Mouse (Mus musculus) stomach, embryonic 16.5 days (tissue): Measurements from ENCODE around the gene Rhof. TPM values are rescaled to one million over a fixed set of nuclear protein-coding genes. Genes with fewer than 3 reads are reported as not detected.

Experiments
- ATAC-seq: fragments of 200-750 bp; cut with Nextera tagmentation; 2 replicates; pipeline ENCODE4 v1.8.0; 2017; ENCODE audit warnings: moderate number of reproducible peaks, moderate TSS enrichment; ENCODE audit not compliant: insufficient read depth, low FRiP score
- H3K27ac ChIP-seq: fragments of 300-500 bp; sonication (generic); 2 replicates; pipeline ENCODE4 v1.5.1; 2014; ENCODE audit warnings: low read length
- H3K27me3 ChIP-seq: fragments of 300-500 bp; sonication (generic); 2 replicates; pipeline ENCODE4 v1.6.1; 2014; ENCODE audit warnings: low read length, control low read depth, mixed read lengths; ENCODE audit not compliant: control insufficient read depth, insufficient read depth
- H3K36me3 ChIP-seq: fragments of 300-500 bp; sonication (generic); 2 replicates; pipeline ENCODE4 v1.6.1; 2014; ENCODE audit warnings: low read length; ENCODE audit not compliant: control insufficient read depth, insufficient read depth
- H3K4me1 ChIP-seq: fragments of 300-500 bp; sonication (generic); 2 replicates; pipeline ENCODE4 v1.6.1; 2014; ENCODE audit warnings: low read length, control low read depth, mixed read lengths; ENCODE audit not compliant: control insufficient read depth, insufficient read depth
- H3K4me2 ChIP-seq: fragments of 300-500 bp; sonication (generic); 2 replicates; pipeline ENCODE4 v1.6.1; 2014; ENCODE audit warnings: low read depth, low read length, mixed read lengths
- H3K4me3 ChIP-seq: fragments of 300-500 bp; sonication (generic); replicated peaks from 2 replicates; pipeline ENCODE4 v1.5.1; 2014; ENCODE audit warnings: mild to moderate bottlenecking, low read length
- H3K9ac ChIP-seq: fragments of 300-500 bp; sonication (generic); 2 replicates; pipeline ENCODE4 v1.6.1; 2014; ENCODE audit warnings: low read length
- H3K9me3 ChIP-seq: fragments of 300-500 bp; sonication (generic); replicated peaks from 2 replicates; pipeline ENCODE4 v1.6.1; 2016; ENCODE audit warnings: low read length, control low read depth; ENCODE audit not compliant: control insufficient read depth
- WGBS: fragments of 180-500 bp; shearing (Covaris S2); extraction: QIAGEN DNeasy Blood & Tissue Kit; methylation state at CpG from one replicate; pipeline ENCODE4 v1.1.7; 2014; 5-methylcytosine and 5-hydroxymethylcytosine counted together
- polyA plus RNA-seq: library from polyadenylated mRNA; unstranded; fragments of >200 nt; fragmentation: Nextera tagmentation; extraction: Ambion mirVana; gene quantifications from 2 replicates; pipeline ENCODE4 v1.2.1, GENCODE M21; 2015

Rhof gene
- polyA plus RNA-seq, 1 experiment from 2014 or later = 2.6 TPM

- Histone ChIP-seq H3K4me3 (peak overlapping the region; percentile 90), H3K4me1 (peaks cover 26% of the 10 kb centered on the region), H3K27me3 (no peaks in the 10 kb centered on the region), H3K27ac (peak overlapping the region; percentile 98), H3K36me3 (peaks cover 18% of the 10 kb centered on the region; the same call in 1 of the 2 replicates), H3K9ac (peak overlapping the region; percentile 100), H3K9me3 (no peaks in the 10 kb centered on the region), H3K4me2 (peak overlapping the region; percentile 97)
- ATAC-seq = no peak
- WGBS = under 1% methylated on average over 24 of the region's 24 CpGs
Observed at GRCm38 (mm10) chr5:123143251-123143970, 10.9 kb upstream of the Rhof start.

DNA sequence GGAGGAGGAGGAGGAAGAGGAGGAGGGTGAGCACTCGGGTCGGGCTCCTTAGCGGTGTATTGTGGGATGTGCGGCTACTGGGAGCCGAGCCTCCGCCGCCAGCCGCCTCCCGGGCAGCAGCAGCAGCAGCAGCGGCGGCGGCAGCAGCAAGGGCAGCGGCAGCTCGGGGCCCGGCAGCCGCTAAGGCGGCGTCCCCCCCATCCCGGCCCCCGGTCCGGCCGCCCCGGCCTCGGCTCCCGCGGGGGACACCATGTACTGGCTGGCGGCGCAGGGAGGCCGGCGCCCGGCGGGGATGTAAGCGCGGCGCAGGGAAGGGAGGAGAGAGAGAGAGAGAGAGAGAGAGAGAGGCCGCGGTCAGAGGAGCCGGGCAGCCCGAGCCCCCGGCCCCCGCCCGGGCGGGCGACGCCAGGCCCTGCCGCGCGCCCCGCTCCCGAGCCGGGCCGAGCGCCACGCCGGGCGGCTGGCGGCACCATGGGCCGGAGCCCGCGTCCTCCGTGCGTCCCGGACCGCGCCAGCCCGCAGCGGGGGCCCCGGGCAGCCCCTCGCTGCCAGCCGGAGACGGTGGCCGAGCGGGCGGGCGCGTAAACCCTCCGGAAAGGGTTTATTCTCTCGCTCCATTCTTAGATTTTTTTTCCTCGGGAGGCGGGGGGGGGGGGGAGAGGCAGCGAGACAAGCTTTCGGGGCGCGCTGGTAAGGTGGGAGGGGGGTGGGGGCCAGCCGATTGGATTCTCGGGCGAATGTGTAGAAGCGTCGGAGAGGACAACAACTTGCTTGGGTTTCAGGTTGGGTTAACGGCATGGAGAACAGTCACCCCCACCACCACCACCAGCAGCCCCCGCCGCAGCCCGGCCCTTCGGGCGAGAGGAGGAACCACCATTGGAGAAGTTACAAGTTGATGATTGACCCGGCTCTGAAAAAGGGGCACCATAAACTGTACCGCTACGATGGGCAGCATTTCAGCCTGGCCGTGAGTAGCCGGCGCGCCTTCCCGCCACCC, 10.0 kb upstream of the Rhof start, which contains the start of gene Setd1b:
Gene Setd1b, plus strand, starts transcription at position 33 of the 997 bp plus-strand sequence.
- Histone ChIP-seq H3K9me3 (no peaks in the 10 kb centered on the region), H3K4me3 (peak within 1 kb of the TSS; percentile 90), H3K36me3 (peaks cover 10% of the 10 kb centered on the region; the same call in 1 of the 2 replicates), H3K27ac (peak within 1 kb of the TSS; percentile 98), H3K4me2 (peak within 1 kb of the TSS; percentile 97), H3K27me3 (no peaks in the 10 kb centered on the region), H3K9ac (peak within 1 kb of the TSS; percentile 100), H3K4me1 (peaks cover 26% of the 10 kb centered on the region)
- no peak; the same call in 1 of the 2 replicates for ATAC-seq
- under 1% methylated on average over 66 of the region's 103 CpGs for WGBS

GRCm38 (mm10) chr5:123141555-123142160, 9.2 kb upstream of the Rhof start:
- peak overlapping the region; percentile 100 for H3K9ac ChIP-seq
- under 1% methylated on average over 38 of the region's 38 CpGs for WGBS
- H3K9me3 ChIP-seq = no peaks in the 10 kb centered on the region
- peak overlapping the region; percentile 90 for H3K4me3 ChIP-seq
- no peak for ATAC-seq
- H3K36me3 ChIP-seq = peaks cover 5% of the 10 kb centered on the region; the same call in 1 of the 2 replicates
- peak overlapping the region; percentile 97 for H3K4me2 ChIP-seq
- H3K4me1 ChIP-seq = peaks cover 34% of the 10 kb centered on the region
- H3K27ac ChIP-seq = peak overlapping the region; percentile 98
- H3K27me3 ChIP-seq = no peaks in the 10 kb centered on the region

GRCm38 (mm10) chr5:123140694-123141554, 8.4 kb upstream of the Rhof start:
- under 1% methylated on average over 31 of the region's 31 CpGs for WGBS
- H3K27ac ChIP-seq = peak overlapping the region; percentile 98
- ATAC-seq = peak; percentile 48; the same call in 1 of the 2 replicates
- peak overlapping the region; percentile 90 for H3K4me3 ChIP-seq
- peaks cover 40% of the 10 kb centered on the region for H3K4me1 ChIP-seq
- H3K36me3 ChIP-seq = no peaks in the 10 kb centered on the region
- peak overlapping the region; percentile 100 for H3K9ac ChIP-seq
- H3K4me2 ChIP-seq = peak overlapping the region; percentile 97
- H3K9me3 ChIP-seq = no peaks in the 10 kb centered on the region
- no peaks in the 10 kb centered on the region for H3K27me3 ChIP-seq

DNA sequence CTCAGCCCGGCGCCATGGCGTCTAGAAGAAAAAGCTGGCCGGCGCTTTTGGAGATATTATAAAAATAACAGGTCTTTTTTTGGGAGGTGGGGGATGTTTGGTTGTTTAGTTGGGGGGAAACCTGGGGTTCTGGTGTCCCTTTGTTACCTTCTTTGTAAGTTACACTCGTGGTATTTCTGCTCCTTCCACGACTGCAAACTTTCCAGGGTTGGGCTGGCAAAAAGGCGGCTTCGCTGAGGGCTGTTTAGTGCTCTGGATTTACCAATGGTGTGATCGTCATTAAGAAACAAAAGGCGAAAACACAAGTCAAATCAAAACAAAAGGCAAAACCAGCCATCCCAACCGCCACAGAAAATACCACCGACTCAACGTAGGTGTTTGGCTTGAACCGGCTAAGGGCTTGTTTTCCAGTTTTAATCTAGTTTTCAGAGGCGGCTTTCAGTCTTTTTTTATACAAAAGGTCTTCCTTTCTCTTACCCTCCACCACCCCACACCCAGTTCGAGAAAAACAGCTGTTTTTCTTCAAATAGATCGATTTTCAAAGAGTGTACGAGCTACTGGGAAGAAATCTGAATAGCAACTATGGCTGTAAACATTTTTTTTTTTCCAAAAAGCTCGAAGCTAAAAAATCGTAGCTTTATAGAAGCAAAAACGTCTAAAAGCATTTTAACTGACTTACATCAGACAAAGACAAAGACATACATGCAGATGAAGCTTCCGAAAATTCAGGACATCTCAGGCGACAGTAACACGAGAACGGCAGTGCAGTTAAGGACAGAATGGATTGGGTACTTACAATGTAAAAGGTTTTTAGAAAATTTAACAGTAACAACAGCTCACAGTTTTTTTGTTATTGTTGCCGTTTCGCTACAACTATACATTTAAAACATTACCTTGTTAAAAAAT, 7.5 kb upstream of the Rhof start:
- under 1% methylated on average over 28 of the region's 28 CpGs for WGBS
- Histone ChIP-seq H3K36me3 (no peaks in the 10 kb centered on the region), H3K27me3 (no peaks in the 10 kb centered on the region), H3K27ac (peak overlapping the region; percentile 100), H3K4me1 (peaks cover 41% of the 10 kb centered on the region), H3K9ac (peak overlapping the region; percentile 97), H3K4me2 (peak overlapping the region; percentile 97), H3K4me3 (peak overlapping the region; percentile 63), H3K9me3 (no peaks in the 10 kb centered on the region)
- no peak for ATAC-seq

GRCm38 (mm10) chr5:123138953-123139721, 6.6 kb upstream of the Rhof start:
- no peak for ATAC-seq
- under 1% methylated on average over 38 of the region's 39 CpGs for WGBS

DNA sequence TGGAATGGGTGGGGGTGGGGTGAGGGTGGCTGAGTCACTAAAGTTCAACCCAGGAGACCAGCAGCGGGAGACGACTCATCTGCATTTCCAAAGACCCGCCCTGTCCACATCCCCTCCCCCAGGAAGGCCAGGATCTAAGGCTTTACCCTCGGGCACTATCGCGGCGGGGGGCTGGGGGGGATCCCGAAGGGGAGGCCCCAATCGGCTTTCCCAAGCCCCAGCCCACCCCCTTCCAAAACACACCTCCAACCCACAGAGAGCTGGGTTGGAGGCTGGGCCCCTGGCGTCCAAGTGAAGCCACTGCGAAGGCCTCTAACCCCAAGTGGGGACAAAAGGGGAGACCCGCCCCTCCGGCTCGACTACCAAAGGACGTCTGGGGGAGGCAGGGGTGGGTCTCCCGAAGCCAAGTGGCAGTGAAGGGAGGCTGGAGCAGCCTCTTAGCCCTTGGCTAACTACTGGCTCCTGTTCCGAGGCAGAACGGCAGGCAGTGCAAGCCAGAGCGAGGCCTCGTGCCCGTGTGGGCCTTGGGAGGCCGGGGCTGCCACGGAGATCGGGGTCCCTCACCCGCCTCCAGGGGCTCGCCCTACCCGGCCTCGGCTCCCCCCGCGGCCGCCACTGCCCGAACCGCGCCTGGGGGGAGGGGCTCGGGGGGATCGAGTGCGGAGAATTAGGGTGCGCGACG, 5.9 kb upstream of the Rhof start:
- Histone ChIP-seq H3K4me1 (peaks cover 43% of the 10 kb centered on the region), H3K27ac (peak overlapping the region; percentile 100)
- ATAC-seq = peak; percentile 48

More at GRCm38 (mm10) chr5:123138953-123139721, 6.6 kb upstream of the Rhof start:
- peak overlapping the region; percentile 97 for H3K9ac ChIP-seq
- H3K9me3 ChIP-seq = no peaks in the 10 kb centered on the region
- H3K4me1 ChIP-seq = peaks cover 41% of the 10 kb centered on the region
- H3K27me3 ChIP-seq = no peaks in the 10 kb centered on the region
- peak overlapping the region; percentile 97 for H3K4me2 ChIP-seq
- H3K4me3 ChIP-seq = peak overlapping the region; percentile 63
- H3K27ac ChIP-seq = peak overlapping the region; percentile 100
- no peaks in the 10 kb centered on the region for H3K36me3 ChIP-seq

More for the DNA sequence above, 5.9 kb upstream of the Rhof start:
- Histone ChIP-seq H3K4me3 (peak overlapping the region; percentile 63), H3K9me3 (no peaks in the 10 kb centered on the region), H3K4me2 (peak overlapping the region; percentile 97), H3K9ac (peak overlapping the region; percentile 97), H3K36me3 (no peaks in the 10 kb centered on the region), H3K27me3 (no peaks in the 10 kb centered on the region)
- under 1% methylated on average over 38 of the region's 40 CpGs for WGBS
